Comparison of ENCODE assay signal across 15 mouse cellular contexts in the genomic region with DNA sequence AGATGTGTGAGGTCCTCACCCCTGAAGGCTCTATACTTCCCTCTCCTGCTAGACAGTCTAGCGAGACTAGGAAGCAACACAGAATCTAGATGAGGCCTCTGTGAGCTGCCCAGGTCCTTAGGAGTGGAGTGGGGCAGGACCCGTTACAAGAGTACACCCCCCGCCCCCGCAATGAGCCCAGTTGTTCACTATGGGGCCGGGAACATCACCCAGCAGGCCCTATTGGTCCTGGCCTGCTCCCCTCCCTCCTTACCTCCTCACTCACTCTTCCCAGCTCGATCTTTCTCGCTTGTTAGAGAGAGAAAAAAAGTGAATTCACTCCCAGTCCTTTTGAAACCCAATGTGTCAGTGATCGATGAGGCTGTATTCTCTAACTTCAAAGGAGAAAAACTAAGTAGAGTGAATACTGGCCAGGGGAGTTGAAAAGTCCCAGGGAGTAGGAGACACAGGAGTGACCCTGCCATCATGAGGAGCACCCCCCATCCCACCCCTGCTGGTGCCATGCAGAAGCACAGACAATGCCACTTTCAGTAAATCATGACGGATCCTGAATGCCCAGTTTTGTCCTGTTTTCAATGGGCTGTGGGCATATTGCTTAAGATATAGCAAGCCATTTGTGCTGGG.
A peak's percentile ranks its signal among the peaks of the same experiment; 100 is the strongest.
DNase-seq lines count a peak whose midpoint lies in the region; ATAC-seq lines count a peak whose summit lies in the region.
"Had no signal": no experiment of that assay in that cellular context is flagged by ENCODE, and none has a peak within 500 bp of the region (broad histone marks: within the 10 kb centered on the region; RNA-seq: fewer than 3 reads in every experiment).

No protein-coding gene starts in this region.

- H3K9me3 ChIP-seq in heart, embryonic 10.5 days, result no peaks in the 10 kb centered on the region
- H3K9me3 ChIP-seq in hindbrain, embryonic 12.5 days (replicated peaks), result no peaks in the 10 kb centered on the region
- no peaks in the 10 kb centered on the region for H3K9me3 ChIP-seq in midbrain, embryonic 13.5 days
- H3K9me3 ChIP-seq in neural tube, embryonic 15.5 days (replicated peaks), result no peaks in the 10 kb centered on the region
- H3K9me3 ChIP-seq: embryonic facial prominence, embryonic 12.5 days; intestine, embryonic 15.5 days; limb, embryonic 13.5 days had no signal

- no peak overlapping the region for H3K27ac ChIP-seq in heart, embryonic 10.5 days
- H3K27ac ChIP-seq in hindbrain, embryonic 12.5 days, result peak overlapping the region; percentile 25; the same call in 1 of the 2 replicates
- H3K27ac ChIP-seq in midbrain, embryonic 13.5 days, result peak overlapping the region; percentile 47; the same call in 1 of the 2 replicates
- peak overlapping the region; percentile 45; the same call in 1 of the 2 replicates for H3K27ac ChIP-seq in neural tube, embryonic 15.5 days (replicated peaks)
- H3K27ac ChIP-seq: embryonic facial prominence, embryonic 12.5 days; intestine, embryonic 15.5 days; limb, embryonic 13.5 days; macrophage had no signal

- no peaks in the 10 kb centered on the region for H3K36me3 ChIP-seq in heart, embryonic 10.5 days
- no peaks in the 10 kb centered on the region for H3K36me3 ChIP-seq in hindbrain, embryonic 12.5 days
- H3K36me3 ChIP-seq in midbrain, embryonic 13.5 days, result peaks cover 4% of the 10 kb centered on the region; the same call in 1 of the 2 replicates
- 0 out of 2 replicates have a peak, but pooled peaks cover under 1% of the 10 kb centered on the region for H3K36me3 ChIP-seq in neural tube, embryonic 15.5 days
- H3K36me3 ChIP-seq: embryonic facial prominence, embryonic 12.5 days; intestine, embryonic 15.5 days had no signal

- H3K4me2 ChIP-seq in hindbrain, embryonic 12.5 days (replicated peaks), result no peak overlapping the region
- H3K4me2 ChIP-seq in midbrain, embryonic 13.5 days (replicated peaks), result no peak overlapping the region
- no peak overlapping the region for H3K4me2 ChIP-seq in neural tube, embryonic 15.5 days
- H3K4me2 ChIP-seq: embryonic facial prominence, embryonic 12.5 days; intestine, embryonic 15.5 days; limb, embryonic 13.5 days had no signal

- no peak overlapping the region for H3K9ac ChIP-seq in hindbrain, embryonic 12.5 days
- no peak overlapping the region for H3K9ac ChIP-seq in midbrain, embryonic 13.5 days (replicated peaks)
- no peak overlapping the region for H3K9ac ChIP-seq in neural tube, embryonic 15.5 days (replicated peaks)
- H3K9ac ChIP-seq: embryonic facial prominence, embryonic 12.5 days; intestine, embryonic 15.5 days; limb, embryonic 13.5 days had no signal

- H3K4me1 ChIP-seq in heart, embryonic 10.5 days, result no peaks in the 10 kb centered on the region
- H3K4me1 ChIP-seq in hindbrain, embryonic 12.5 days, result peaks cover 12% of the 10 kb centered on the region
- peaks cover 14% of the 10 kb centered on the region for H3K4me1 ChIP-seq in midbrain, embryonic 13.5 days (replicated peaks)
- H3K4me1 ChIP-seq in neural tube, embryonic 15.5 days, result peaks cover 14% of the 10 kb centered on the region
- H3K4me1 ChIP-seq: embryonic facial prominence, embryonic 12.5 days; intestine, embryonic 15.5 days; limb, embryonic 13.5 days had no signal

- peak; percentile 93 for ATAC-seq in hindbrain, embryonic 12.5 days (ENCODE audit: low FRiP score)
- peak; percentile 43 for ATAC-seq in midbrain, embryonic 13.5 days
- ATAC-seq in neural tube, embryonic 15.5 days (ENCODE audit: low FRiP score), result peak; percentile 78
- ATAC-seq: intestine, embryonic 15.5 days had no signal

- no peak overlapping the region for H3K4me3 ChIP-seq in heart, embryonic 10.5 days
- no peak overlapping the region for H3K4me3 ChIP-seq in hindbrain, embryonic 12.5 days
- H3K4me3 ChIP-seq in midbrain, embryonic 13.5 days (replicated peaks), result no peak overlapping the region
- H3K4me3 ChIP-seq in neural tube, embryonic 15.5 days (replicated peaks), result no peak overlapping the region
- H3K4me3 ChIP-seq: embryonic facial prominence, embryonic 12.5 days; intestine, embryonic 15.5 days; limb, embryonic 13.5 days had no signal

- peak; percentile 79 for DNase-seq in heart, adult 11 months
- DNase-seq in heart, embryonic 10.5 days (ENCODE audit: low spot score), result no peak
- DNase-seq in cerebellum, adult 9-10 months, result no peak
- DNase-seq in ovary, postnatal 36 days (ENCODE audit: low spot score), result no peak
- DNase-seq in right cerebral cortex, postnatal 10 days (ENCODE audit: low spot score in 2 of 2), result no peak
- DNase-seq: cerebellum, adult 2 months; kidney, postnatal 4 days; lung, adult 18-20 months had no signal

- no peaks in the 10 kb centered on the region for H3K27me3 ChIP-seq in heart, embryonic 10.5 days (ENCODE audit: insufficient read depth, poor library complexity, severe bottlenecking)
- no peaks in the 10 kb centered on the region for H3K27me3 ChIP-seq in hindbrain, embryonic 12.5 days
- H3K27me3 ChIP-seq in midbrain, embryonic 13.5 days, result no peaks in the 10 kb centered on the region
- no peaks in the 10 kb centered on the region for H3K27me3 ChIP-seq in neural tube, embryonic 15.5 days (replicated peaks)
- H3K27me3 ChIP-seq: embryonic facial prominence, embryonic 12.5 days; intestine, embryonic 15.5 days; limb, embryonic 13.5 days had no signal

- WGBS in heart, embryonic 10.5 days, result 58% methylated on average over 9 of the region's 9 CpGs
- 20% methylated on average over 9 of the region's 9 CpGs for whole genome bisulfite sequencing in hindbrain, embryonic 12.5 days
- WGBS in midbrain, embryonic 13.5 days, result 33% methylated on average over 9 of the region's 9 CpGs
- 9% methylated on average over 9 of the region's 9 CpGs for WGBS in neural tube, embryonic 15.5 days

Comparison
In these comparisons a context has a peak if more than half of its experiments do, and no peak if none do; other contexts are left out.
1. ATAC-seq: peak in every context shown above with its lines; median percentile 93 in hindbrain, embryonic 12.5 days; 78 in neural tube, embryonic 15.5 days; 43 in midbrain, embryonic 13.5 days.